Mouse (Mus musculus) hindbrain, embryonic 14.5 days (tissue): ENCODE measurements around the gene Ppard. TPM values are rescaled to one million over a fixed set of nuclear protein-coding genes. Genes with fewer than 3 reads are reported as not detected.

Source experiments
- ATAC-seq: fragments of 200-750 bp; cut with Nextera tagmentation; 2 replicates; pipeline ENCODE4 v1.8.0; 2017; ENCODE audit warnings: moderate number of reproducible peaks, mild to moderate bottlenecking, moderate TSS enrichment, moderate library complexity; ENCODE audit not compliant: low FRiP score
- DNase-seq: peaks from one replicate; pipeline ENCODE4 v3.0.0-alpha.2; 2015; ENCODE audit warnings: low spot score
- H3K27ac ChIP-seq: fragments of 300-500 bp; sonication (generic); 2 replicates; pipeline ENCODE4 v1.5.1; 2014; ENCODE audit warnings: mild to moderate bottlenecking, moderate library complexity
- H3K27me3 ChIP-seq: fragments of 300-500 bp; sonication (generic); 2 replicates; pipeline ENCODE4 v1.6.1; 2014; ENCODE audit warnings: mild to moderate bottlenecking, low read length, mixed read lengths; ENCODE audit not compliant: control insufficient read depth, insufficient read depth
- H3K36me3 ChIP-seq: fragments of 300-500 bp; sonication (generic); replicated peaks from 2 replicates; pipeline ENCODE4 v1.6.1; 2014; ENCODE audit not compliant: control insufficient read depth, insufficient read depth
- H3K4me1 ChIP-seq: fragments of 300-500 bp; sonication (generic); replicated peaks from 2 replicates; pipeline ENCODE4 v1.6.1; 2014; ENCODE audit warnings: antibody characterized with exemption, low read length, mixed read lengths; ENCODE audit not compliant: control insufficient read depth, insufficient read depth
- H3K4me2 ChIP-seq: fragments of 300-500 bp; sonication (generic); replicated peaks from 2 replicates; pipeline ENCODE4 v1.6.1; 2014; ENCODE audit warnings: mild to moderate bottlenecking, moderate library complexity
- H3K4me3 ChIP-seq: fragments of 300-500 bp; sonication (generic); replicated peaks from 2 replicates; pipeline ENCODE4 v1.5.1; 2014; ENCODE audit warnings: mild to moderate bottlenecking, low read length
- H3K9ac ChIP-seq: fragments of 300-500 bp; sonication (generic); 2 replicates; pipeline ENCODE4 v1.6.1; 2014
- H3K9me3 ChIP-seq: fragments of 300-500 bp; sonication (generic); 2 replicates; pipeline ENCODE4 v1.6.1; 2016; ENCODE audit warnings: low read length; ENCODE audit not compliant: control insufficient read depth
- WGBS: fragments of 180-500 bp; shearing (Covaris S2); extraction: QIAGEN DNeasy Blood & Tissue Kit; methylation state at CpG from one replicate; pipeline ENCODE4 v1.1.7; 2014; 5-methylcytosine and 5-hydroxymethylcytosine counted together
- polyA plus RNA-seq: library from polyadenylated mRNA; unstranded; fragments of >200 nt; fragmentation: Nextera tagmentation; extraction: Ambion mirVana; gene quantifications from 2 replicates; pipeline ENCODE4 v1.2.1, GENCODE M21; 2014

The Ppard gene
- polyA plus RNA-seq, 1 experiment from 2014 or later, result 1.6 TPM

- no peak for ATAC-seq
- no peaks in the 10 kb centered on the region for H3K27me3 ChIP-seq
- H3K27ac ChIP-seq, result no peak overlapping the region
- peaks cover 15% of the 10 kb centered on the region for H3K4me1 ChIP-seq
- no peaks in the 10 kb centered on the region for H3K36me3 ChIP-seq
- no peak overlapping the region for H3K9ac ChIP-seq
- DNase-seq, result no peak
- H3K4me3 ChIP-seq, result no peak overlapping the region
- WGBS, result 78% methylated on average over 11 of the region's 11 CpGs
- H3K4me2 ChIP-seq, result no peak overlapping the region
- no peaks in the 10 kb centered on the region for H3K9me3 ChIP-seq
Observed at GRCm38 (mm10) chr17:28246640-28247039, 14.1 kb downstream of the Ppard start.

GRCm38 (mm10) chr17:28247613-28248012, 15.1 kb downstream of the Ppard start:
- Histone ChIP-seq H3K36me3 (no peaks in the 10 kb centered on the region), H3K9ac (no peak overlapping the region), H3K4me3 (no peak overlapping the region), H3K4me1 (peaks cover 21% of the 10 kb centered on the region), H3K27ac (no peak overlapping the region), H3K9me3 (no peaks in the 10 kb centered on the region), H3K4me2 (no peak overlapping the region), H3K27me3 (no peaks in the 10 kb centered on the region)
- 73% methylated on average over 6 of the region's 6 CpGs for WGBS
- DNase-seq (no peak), ATAC-seq (no peak)

GRCm38 (mm10) chr17:28249062-28249461, 16.6 kb downstream of the Ppard start:
- H3K9ac ChIP-seq, result no peak overlapping the region
- H3K9me3 ChIP-seq, result no peaks in the 10 kb centered on the region
- DNase-seq (no peak), ATAC-seq (no peak)
- no peak overlapping the region for H3K4me3 ChIP-seq
- H3K27ac ChIP-seq, result no peak overlapping the region
- no peaks in the 10 kb centered on the region for H3K36me3 ChIP-seq
- no peaks in the 10 kb centered on the region for H3K27me3 ChIP-seq
- 86% methylated on average over 12 of the region's 12 CpGs for WGBS
- no peak overlapping the region for H3K4me2 ChIP-seq
- H3K4me1 ChIP-seq, result peaks cover 21% of the 10 kb centered on the region

- no peaks in the 10 kb centered on the region for H3K27me3 ChIP-seq
- peaks cover 23% of the 10 kb centered on the region for H3K4me1 ChIP-seq
- ATAC-seq (no peak), DNase-seq (no peak)
- WGBS, result 89% methylated on average over 12 of the region's 12 CpGs
- H3K9ac ChIP-seq, result no peak overlapping the region
- no peak overlapping the region for H3K27ac ChIP-seq
- H3K4me2 ChIP-seq, result no peak overlapping the region
- H3K4me3 ChIP-seq, result no peak overlapping the region
- no peaks in the 10 kb centered on the region for H3K9me3 ChIP-seq
- H3K36me3 ChIP-seq, result no peaks in the 10 kb centered on the region
Observed at GRCm38 (mm10) chr17:28251579-28252280, 19.2 kb downstream of the Ppard start.

- no peaks in the 10 kb centered on the region for H3K27me3 ChIP-seq
- peaks cover 24% of the 10 kb centered on the region for H3K4me1 ChIP-seq
- no peak overlapping the region for H3K27ac ChIP-seq
- H3K9ac ChIP-seq, result no peak overlapping the region
- WGBS, result 80% methylated on average over 5 of the region's 5 CpGs
- no peak for ATAC-seq
- H3K4me2 ChIP-seq, result no peak overlapping the region
- H3K36me3 ChIP-seq, result no peaks in the 10 kb centered on the region
- DNase-seq, result no peak
- H3K9me3 ChIP-seq, result no peaks in the 10 kb centered on the region
- H3K4me3 ChIP-seq, result no peak overlapping the region
Observed at GRCm38 (mm10) chr17:28252281-28252648, 19.8 kb downstream of the Ppard start.

GRCm38 (mm10) chr17:28253216-28253615, 20.7 kb downstream of the Ppard start:
- H3K27me3 ChIP-seq, result no peaks in the 10 kb centered on the region
- H3K27ac ChIP-seq, result no peak overlapping the region
- no peaks in the 10 kb centered on the region for H3K9me3 ChIP-seq
- 71% methylated on average over 7 of the region's 7 CpGs for WGBS
- DNase-seq (no peak), ATAC-seq (no peak)
- H3K36me3 ChIP-seq, result no peaks in the 10 kb centered on the region
- H3K4me3 ChIP-seq, result no peak overlapping the region
- no peak overlapping the region for H3K4me2 ChIP-seq
- peaks cover 20% of the 10 kb centered on the region for H3K4me1 ChIP-seq
- H3K9ac ChIP-seq, result no peak overlapping the region

GRCm38 (mm10) chr17:28254804-28255203, 22.3 kb downstream of the Ppard start:
- no peak for ATAC-seq
- no peak overlapping the region for H3K9ac ChIP-seq
- H3K4me1 ChIP-seq, result peaks cover 20% of the 10 kb centered on the region
- no peak overlapping the region for H3K4me2 ChIP-seq
- 53% methylated on average over 4 of the region's 4 CpGs for WGBS
- no peak overlapping the region for H3K4me3 ChIP-seq
- H3K36me3 ChIP-seq, result no peaks in the 10 kb centered on the region
- H3K9me3 ChIP-seq, result no peaks in the 10 kb centered on the region
- peak overlapping the region; percentile 66 for H3K27ac ChIP-seq
- no peak for DNase-seq
- H3K27me3 ChIP-seq, result no peaks in the 10 kb centered on the region

- Histone ChIP-seq H3K27me3 (no peaks in the 10 kb centered on the region), H3K36me3 (no peaks in the 10 kb centered on the region), H3K4me1 (peaks cover 20% of the 10 kb centered on the region), H3K27ac (peak overlapping the region; percentile 66), H3K9me3 (no peaks in the 10 kb centered on the region), H3K4me3 (no peak overlapping the region), H3K4me2 (no peak overlapping the region), H3K9ac (peak overlapping the region; percentile 20; the same call in 1 of the 2 replicates)
- ATAC-seq (no peak), DNase-seq (no peak)
- WGBS, result 38% methylated on average over 5 of the region's 5 CpGs
Observed at GRCm38 (mm10) chr17:28255651-28256050, 23.2 kb downstream of the Ppard start.

- ATAC-seq (no peak), DNase-seq (no peak)
- Histone ChIP-seq H3K4me3 (no peak overlapping the region), H3K9me3 (no peaks in the 10 kb centered on the region), H3K36me3 (no peaks in the 10 kb centered on the region), H3K27me3 (no peaks in the 10 kb centered on the region), H3K9ac (no peak overlapping the region), H3K27ac (peak overlapping the region; percentile 1; the same call in 1 of the 2 replicates), H3K4me2 (no peak overlapping the region), H3K4me1 (peaks cover 20% of the 10 kb centered on the region)
- WGBS, result 81% methylated on average over 13 of the region's 13 CpGs
Observed at GRCm38 (mm10) chr17:28256651-28257328, 24.3 kb downstream of the Ppard start.
